Mouse (Mus musculus): Measurements from ENCODE around the gene Sgpp1. TPM values are rescaled to one million over a fixed set of nuclear protein-coding genes. Genes with fewer than 3 reads are reported as not detected.
"Not testable (repeated sequence)": the region's sequence is repeated elsewhere in the genome, so short reads cannot be mapped to it uniquely, and the experiment has no call there.

The Sgpp1 gene
- polyA plus RNA-seq, 1 experiment from 2014 or later, result 24.1 TPM

DNA sequence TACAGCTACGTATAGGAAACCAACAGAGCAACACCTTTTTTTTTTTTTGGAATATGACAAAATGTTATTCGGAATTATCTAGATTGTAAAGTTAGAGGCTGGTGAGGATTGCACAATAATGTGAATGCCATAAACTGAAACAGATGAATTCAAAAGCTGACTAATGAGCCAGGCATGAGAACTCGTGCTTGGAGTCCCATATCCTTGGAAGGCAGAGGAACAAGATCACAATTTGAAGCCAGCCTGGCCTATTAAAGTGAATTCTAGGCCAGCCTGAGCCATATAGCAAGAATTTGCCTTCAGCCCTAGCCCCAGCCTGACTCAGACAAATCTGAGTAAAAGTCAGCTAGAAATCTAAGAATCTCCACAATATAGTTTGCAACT lies 32.8 kb downstream of the Sgpp1 start:
- Histone ChIP-seq H3K36me3 (ENCODE audit: control insufficient read depth, insufficient read depth) (no peaks in the 10 kb centered on the region), H3K4me3 (ENCODE audit: low read depth, low read length) (no peak overlapping the region), H3K27me3 (replicated peaks; ENCODE audit: control insufficient read depth, insufficient read depth, low read length) (no peaks in the 10 kb centered on the region), H3K27ac (ENCODE audit: low read depth, low read length) (no peak overlapping the region), H3K9ac (ENCODE audit: low read depth, low read length) (no peak overlapping the region), H3K9me3 (ENCODE audit: control insufficient read depth) (no peaks in the 10 kb centered on the region; the same call in 1 of the 2 replicates), H3K4me2 (replicated peaks; ENCODE audit: low read depth) (no peak overlapping the region), H3K4me1 (replicated peaks; ENCODE audit: control insufficient read depth, insufficient read depth, low read length) (peaks cover 12% of the 10 kb centered on the region)
- no peak; the same call in 1 of the 2 replicates for ATAC-seq
- 50% methylated on average over 3 of the region's 3 CpGs for WGBS
- TF ChIP-seq CTCF (IDR thresholded peaks at IDR 0.05; ENCODE audit: low read depth), result no peak

DNA sequence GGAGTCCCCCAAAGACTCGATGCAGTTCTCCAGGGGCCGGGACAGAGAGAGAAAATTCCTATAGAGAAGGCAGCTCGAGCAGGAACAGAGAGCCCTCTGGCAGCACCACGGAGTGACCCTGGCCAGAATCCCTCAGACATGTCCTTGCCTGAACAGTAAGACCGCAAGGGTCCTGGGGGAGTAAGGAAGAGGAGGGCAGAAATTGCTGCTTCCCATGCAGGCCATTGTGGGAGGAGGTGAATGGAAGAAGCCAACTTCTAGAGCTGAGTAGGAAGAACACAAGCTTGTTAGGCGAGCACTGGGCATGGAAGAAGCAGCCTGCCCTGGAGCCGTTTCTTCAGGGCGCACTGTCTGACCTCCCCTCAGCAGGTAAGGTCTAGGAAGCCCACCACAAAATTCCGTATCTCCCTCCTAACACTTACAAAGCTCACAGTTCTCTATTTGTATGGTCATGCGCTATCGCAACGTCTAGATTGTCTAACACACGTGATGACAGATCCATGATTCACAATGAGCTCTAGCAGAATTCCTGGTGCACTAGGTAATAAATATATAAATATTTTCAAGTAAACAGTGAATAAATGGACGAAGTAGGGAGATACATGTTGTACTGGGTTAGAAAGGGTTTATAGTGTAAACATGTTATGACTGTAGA lies 33.3 kb downstream of the Sgpp1 start:
- no peak overlapping the region for H3K4me3 ChIP-seq (ENCODE audit: low read depth, low read length)
- ATAC-seq, result no peak

DNA sequence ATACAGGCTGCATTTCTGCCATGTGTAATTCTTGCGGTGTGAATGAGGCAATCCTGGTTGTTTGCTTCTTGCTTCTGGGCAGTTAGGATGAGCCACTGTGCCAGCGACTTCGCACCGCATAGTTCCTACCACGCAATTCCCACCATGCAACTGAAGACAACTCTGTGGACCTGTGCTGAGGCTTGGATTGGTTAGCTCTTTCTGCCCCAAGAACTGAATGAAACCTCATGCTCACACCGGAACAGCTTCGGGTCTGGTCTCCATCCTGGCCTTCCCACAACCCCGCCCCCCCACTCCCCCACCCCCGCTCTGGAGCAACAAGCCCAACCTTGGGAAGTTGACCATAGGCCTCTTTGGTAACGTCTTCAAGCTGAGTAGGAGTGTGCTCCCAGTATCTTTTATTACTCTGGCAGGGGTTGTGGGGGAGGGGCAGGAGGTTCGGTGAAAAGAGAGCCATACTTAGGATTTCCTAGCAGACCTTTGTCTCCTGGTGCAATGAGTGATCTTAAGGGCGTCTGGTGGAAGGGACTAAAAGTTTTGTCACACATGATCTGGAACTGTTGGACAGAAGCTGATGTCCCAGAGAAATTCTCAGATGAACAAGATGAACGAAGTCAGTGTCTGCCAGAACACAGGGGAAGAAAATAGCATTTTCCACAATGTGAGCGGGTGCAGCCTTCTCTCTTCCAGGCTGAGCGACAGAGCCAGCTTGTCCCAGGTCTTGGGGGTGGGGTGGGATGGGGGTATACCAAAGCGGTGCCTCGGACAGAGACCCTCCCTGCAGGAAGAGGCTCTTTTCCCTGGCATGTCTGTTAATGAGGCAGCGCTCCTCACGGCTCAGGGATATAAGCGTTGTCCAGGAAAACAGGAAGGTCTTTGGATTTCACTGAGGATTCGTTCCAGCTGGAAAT lies 34.1 kb downstream of the Sgpp1 start:
- no peaks in the 10 kb centered on the region; the same call in 1 of the 2 replicates for H3K9me3 ChIP-seq (ENCODE audit: control insufficient read depth)
- 31% methylated on average over 21 of the region's 21 CpGs for WGBS
- ATAC-seq, result peak; percentile 69
- H3K4me3 ChIP-seq (ENCODE audit: low read depth, low read length), result no peak overlapping the region
- H3K27ac ChIP-seq (ENCODE audit: low read depth, low read length), result peak overlapping the region; percentile 50; the same call in 1 of the 2 replicates
- H3K4me2 ChIP-seq (replicated peaks; ENCODE audit: low read depth), result peak overlapping the region; percentile 48
- TF ChIP-seq CTCF (IDR thresholded peaks at IDR 0.05; ENCODE audit: low read depth), result no peak
- H3K4me1 ChIP-seq (replicated peaks; ENCODE audit: control insufficient read depth, insufficient read depth, low read length), result peaks cover 12% of the 10 kb centered on the region
- H3K9ac ChIP-seq (ENCODE audit: low read depth, low read length), result peak overlapping the region; percentile 17; the same call in 1 of the 2 replicates
- no peaks in the 10 kb centered on the region for H3K36me3 ChIP-seq (ENCODE audit: control insufficient read depth, insufficient read depth)
- H3K27me3 ChIP-seq (replicated peaks; ENCODE audit: control insufficient read depth, insufficient read depth, low read length), result no peaks in the 10 kb centered on the region

More for the DNA sequence above, 33.3 kb downstream of the Sgpp1 start:
- no peak for TF ChIP-seq CTCF (IDR thresholded peaks at IDR 0.05; ENCODE audit: low read depth)
- 63% methylated on average over 14 of the region's 14 CpGs for WGBS
- Histone ChIP-seq H3K4me1 (replicated peaks; ENCODE audit: control insufficient read depth, insufficient read depth, low read length) (peaks cover 12% of the 10 kb centered on the region), H3K9ac (ENCODE audit: low read depth, low read length) (0 out of 2 replicates have a peak overlapping the region, but pooled peaks have one; percentile 17), H3K9me3 (ENCODE audit: control insufficient read depth) (no peaks in the 10 kb centered on the region; the same call in 1 of the 2 replicates), H3K36me3 (ENCODE audit: control insufficient read depth, insufficient read depth) (no peaks in the 10 kb centered on the region), H3K27ac (ENCODE audit: low read depth, low read length) (no peak overlapping the region; the same call in 1 of the 2 replicates), H3K4me2 (replicated peaks; ENCODE audit: low read depth) (peak overlapping the region; percentile 48), H3K27me3 (replicated peaks; ENCODE audit: control insufficient read depth, insufficient read depth, low read length) (no peaks in the 10 kb centered on the region)

DNA sequence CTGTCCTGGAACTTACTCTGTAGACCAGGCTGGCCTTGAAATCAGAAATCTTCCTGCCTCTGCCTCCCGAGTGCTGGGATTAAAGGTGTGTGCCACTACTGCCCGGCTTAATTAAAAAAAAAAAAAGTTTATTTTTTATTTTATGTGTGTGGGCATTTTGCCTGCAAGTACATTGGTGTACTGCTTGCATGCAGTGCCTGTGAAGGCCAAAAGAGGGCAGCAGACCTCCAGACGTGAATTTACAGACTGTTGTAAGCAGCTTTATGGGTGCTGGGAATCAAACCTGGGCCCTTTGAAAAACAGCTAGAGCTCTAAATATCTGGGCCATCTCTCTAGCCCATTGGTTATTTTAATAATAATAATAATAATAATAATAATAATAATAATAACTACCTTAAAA lies 36.8 kb downstream of the Sgpp1 start:
- Histone ChIP-seq H3K4me3 (ENCODE audit: low read depth, low read length) (no peak overlapping the region), H3K4me2 (replicated peaks; ENCODE audit: low read depth) (no peak overlapping the region), H3K27ac (ENCODE audit: low read depth, low read length) (no peak overlapping the region), H3K9ac (ENCODE audit: low read depth, low read length) (no peak overlapping the region), H3K4me1 (replicated peaks; ENCODE audit: control insufficient read depth, insufficient read depth, low read length) (peaks cover 12% of the 10 kb centered on the region), H3K27me3 (replicated peaks; ENCODE audit: control insufficient read depth, insufficient read depth, low read length) (no peaks in the 10 kb centered on the region), H3K36me3 (ENCODE audit: control insufficient read depth, insufficient read depth) (no peaks in the 10 kb centered on the region), H3K9me3 (ENCODE audit: control insufficient read depth) (no peaks in the 10 kb centered on the region; the same call in 1 of the 2 replicates)
- no peak for ATAC-seq
- TF ChIP-seq CTCF (IDR thresholded peaks at IDR 0.05; ENCODE audit: low read depth), result peak; percentile 41
- WGBS, result 97% methylated on average over 3 of the region's 3 CpGs

DNA sequence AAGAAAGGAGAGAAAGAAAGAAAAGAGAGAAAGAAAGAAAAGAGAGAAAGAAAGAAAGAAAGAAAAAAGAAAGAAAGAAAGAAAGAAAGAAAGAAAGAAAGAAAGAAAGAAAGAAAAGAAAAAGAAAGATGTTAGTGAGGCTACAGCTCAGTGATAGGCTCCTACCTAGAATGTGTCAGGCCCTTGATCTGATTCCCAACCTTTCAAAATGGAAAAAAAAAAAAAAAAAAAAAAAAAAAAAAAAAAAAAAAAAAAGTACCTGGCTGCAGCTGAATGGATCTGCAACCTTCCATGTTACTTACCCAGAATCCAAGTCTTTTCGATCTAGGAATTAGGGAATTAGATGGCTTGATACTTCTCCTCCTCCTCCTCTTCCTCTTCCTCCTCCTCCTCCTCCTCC lies 39.7 kb downstream of the Sgpp1 start:
- not testable (repeated sequence) for H3K36me3 ChIP-seq (ENCODE audit: control insufficient read depth, insufficient read depth); ATAC-seq; H3K27ac ChIP-seq (ENCODE audit: low read depth, low read length); H3K4me1 ChIP-seq (replicated peaks; ENCODE audit: control insufficient read depth, insufficient read depth, low read length); H3K4me2 ChIP-seq (replicated peaks; ENCODE audit: low read depth); H3K4me3 ChIP-seq (ENCODE audit: low read depth, low read length); H3K27me3 ChIP-seq (replicated peaks; ENCODE audit: control insufficient read depth, insufficient read depth, low read length); H3K9ac ChIP-seq (ENCODE audit: low read depth, low read length); H3K9me3 ChIP-seq (ENCODE audit: control insufficient read depth)
- 83% methylated on average over 1 of the region's 1 CpGs for WGBS

DNA sequence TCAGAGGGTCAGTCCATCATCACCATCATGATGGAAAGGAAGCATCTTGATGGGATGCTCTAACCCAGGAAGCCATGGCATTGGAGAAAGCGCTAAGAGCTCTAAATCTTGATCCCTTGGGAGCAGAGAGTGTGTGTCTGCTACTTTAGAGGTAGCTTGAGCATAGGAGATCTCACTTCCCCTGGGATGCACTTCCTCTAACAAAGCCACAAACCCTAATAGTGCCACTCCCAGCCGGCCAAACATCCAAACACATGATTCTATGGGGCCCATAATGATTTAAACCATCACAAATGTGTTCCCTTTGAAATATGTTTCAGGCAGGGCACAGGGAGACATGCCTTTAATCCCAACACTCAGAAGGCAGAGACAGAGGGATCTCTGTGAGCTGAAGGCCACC lies 46.5 kb downstream of the Sgpp1 start:
- H3K4me1 ChIP-seq (replicated peaks; ENCODE audit: control insufficient read depth, insufficient read depth, low read length), result no peaks in the 10 kb centered on the region
- TF ChIP-seq CTCF (IDR thresholded peaks at IDR 0.05; ENCODE audit: low read depth), result no peak
- no peak for ATAC-seq
- WGBS, result 90% methylated on average over 2 of the region's 2 CpGs
- no peak overlapping the region for H3K4me2 ChIP-seq (replicated peaks; ENCODE audit: low read depth)
- H3K4me3 ChIP-seq (ENCODE audit: low read depth, low read length), result no peak overlapping the region
- no peaks in the 10 kb centered on the region for H3K9me3 ChIP-seq (ENCODE audit: control insufficient read depth)
- no peak overlapping the region for H3K9ac ChIP-seq (ENCODE audit: low read depth, low read length)
- H3K27me3 ChIP-seq (replicated peaks; ENCODE audit: control insufficient read depth, insufficient read depth, low read length), result no peaks in the 10 kb centered on the region
- H3K36me3 ChIP-seq (ENCODE audit: control insufficient read depth, insufficient read depth), result no peaks in the 10 kb centered on the region
- H3K27ac ChIP-seq (ENCODE audit: low read depth, low read length), result no peak overlapping the region

Data from intestine, postnatal 0 days (tissue).